Mouse (Mus musculus) forebrain, postnatal 0 days (tissue): ENCODE measurements around the gene Heg1. TPM values are rescaled to one million over a fixed set of nuclear protein-coding genes. Genes with fewer than 3 reads are reported as not detected.

ENCODE experiments used
- ATAC-seq: fragments of 200-750 bp; cut with Nextera tagmentation; 2 replicates; pipeline ENCODE4 v1.8.0; 2017; ENCODE audit warnings: mild to moderate bottlenecking, moderate library complexity
- DNase-seq: peaks from one replicate; pipeline ENCODE4 v3.0.0-alpha.2; 2015
- H3K27ac ChIP-seq: fragments of 300-500 bp; sonication (generic); 2 replicates; pipeline ENCODE4 v1.5.1; 2014; ENCODE audit warnings: low read depth, mild to moderate bottlenecking, antibody characterized with exemption, low read length, moderate library complexity, mixed read lengths
- H3K27me3 ChIP-seq: fragments of 300-500 bp; sonication (generic); 2 replicates; pipeline ENCODE4 v1.6.1; 2014; ENCODE audit warnings: mild to moderate bottlenecking, low read length, mixed read lengths; ENCODE audit not compliant: insufficient read depth
- H3K36me3 ChIP-seq: fragments of 300-500 bp; sonication (generic); 2 replicates; pipeline ENCODE4 v1.6.1; 2014; ENCODE audit warnings: mild to moderate bottlenecking, moderate library complexity; ENCODE audit not compliant: insufficient read depth
- H3K4me1 ChIP-seq: fragments of 300-500 bp; sonication (generic); 2 replicates; pipeline ENCODE4 v1.6.1; 2014; ENCODE audit warnings: antibody characterized with exemption; ENCODE audit not compliant: insufficient read depth
- H3K4me2 ChIP-seq: fragments of 300-500 bp; sonication (generic); 2 replicates; pipeline ENCODE4 v1.6.1; 2014; ENCODE audit warnings: low read depth, mild to moderate bottlenecking, moderate library complexity
- H3K4me3 ChIP-seq: fragments of 300-500 bp; sonication (generic); 2 replicates; pipeline ENCODE4 v1.5.1; 2014; ENCODE audit warnings: low read depth, low read length, mixed read lengths
- H3K9ac ChIP-seq: fragments of 300-500 bp; sonication (generic); 2 replicates; pipeline ENCODE4 v1.6.1; 2014; ENCODE audit warnings: mild to moderate bottlenecking
- H3K9me3 ChIP-seq: fragments of 300-500 bp; sonication (generic); 2 replicates; pipeline ENCODE4 v1.6.1; 2016; ENCODE audit warnings: low read length
- CTCF ChIP-seq: sonication (generic); IDR thresholded peaks from 2 replicates; pipeline ENCODE4 v1.5.1; 2016; ENCODE audit warnings: antibody characterized with exemption, control low read depth, low read depth
- WGBS: fragments of 180-500 bp; shearing (Covaris S2); extraction: QIAGEN DNeasy Blood & Tissue Kit; methylation state at CpG from one replicate; pipeline ENCODE4 v1.1.7; 2014; 5-methylcytosine and 5-hydroxymethylcytosine counted together
- polyA plus RNA-seq: library from polyadenylated mRNA; unstranded; fragments of >200 nt; fragmentation: Nextera tagmentation; extraction: Ambion mirVana; gene quantifications from 2 replicates; pipeline ENCODE4 v1.2.1, GENCODE M21; 2015
- total RNA-seq: library from RNA; depleted of rRNA; stranded (reverse); fragments of >200 nt; gene quantifications from 2 replicates; pipeline ENCODE4 v1.2.3, GENCODE M21; 2014

Gene Heg1
- total and polyA plus RNA-seq, 2 experiments from 2014 or later: 8.0 to 19.9 TPM

DNA sequence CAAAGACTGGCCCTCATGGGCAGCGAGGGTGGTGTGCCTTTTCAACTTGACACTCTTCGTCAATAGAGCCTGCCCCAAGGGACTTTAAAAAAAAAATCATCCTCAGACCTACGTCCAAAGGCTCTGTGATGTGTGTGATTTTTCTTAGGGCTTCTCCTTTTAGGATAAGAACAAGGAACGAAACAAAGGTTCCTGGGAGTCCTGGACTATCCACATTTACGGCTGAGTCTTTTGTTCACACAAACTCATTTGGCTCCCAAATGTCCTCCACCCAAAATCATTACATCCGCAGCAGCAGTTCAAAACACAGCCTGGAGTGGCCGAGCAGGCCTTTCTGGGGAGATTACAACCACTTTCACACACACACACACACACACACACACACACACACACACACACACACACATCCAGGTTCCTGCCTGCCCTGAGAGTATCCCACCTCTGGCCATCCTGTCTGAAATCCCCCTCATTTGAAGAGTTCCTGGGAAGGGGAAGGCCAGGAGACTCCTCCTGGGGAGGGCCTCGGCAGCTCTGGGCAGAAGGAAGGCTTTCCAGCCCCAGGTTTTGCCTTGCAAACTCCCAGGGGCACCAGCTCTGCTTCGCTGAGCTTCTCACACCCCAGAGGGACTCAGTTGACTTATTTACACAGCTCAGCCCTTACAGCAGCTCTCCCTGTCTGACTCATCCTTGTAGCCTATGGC, 13.6 kb downstream of the Heg1 start:
- Histone ChIP-seq H3K9ac (no peak overlapping the region), H3K4me3 (no peak overlapping the region), H3K27me3 (no peaks in the 10 kb centered on the region), H3K27ac (no peak overlapping the region), H3K4me1 (0 out of 2 replicates have a peak, but pooled peaks cover 7% of the 10 kb centered on the region), H3K36me3 (no peaks in the 10 kb centered on the region), H3K4me2 (no peak overlapping the region), H3K9me3 (no peaks in the 10 kb centered on the region)
- ATAC-seq (no peak), DNase-seq (no peak)
- WGBS: 29% methylated on average over 9 of the region's 9 CpGs
- no peak for TF ChIP-seq CTCF

DNA sequence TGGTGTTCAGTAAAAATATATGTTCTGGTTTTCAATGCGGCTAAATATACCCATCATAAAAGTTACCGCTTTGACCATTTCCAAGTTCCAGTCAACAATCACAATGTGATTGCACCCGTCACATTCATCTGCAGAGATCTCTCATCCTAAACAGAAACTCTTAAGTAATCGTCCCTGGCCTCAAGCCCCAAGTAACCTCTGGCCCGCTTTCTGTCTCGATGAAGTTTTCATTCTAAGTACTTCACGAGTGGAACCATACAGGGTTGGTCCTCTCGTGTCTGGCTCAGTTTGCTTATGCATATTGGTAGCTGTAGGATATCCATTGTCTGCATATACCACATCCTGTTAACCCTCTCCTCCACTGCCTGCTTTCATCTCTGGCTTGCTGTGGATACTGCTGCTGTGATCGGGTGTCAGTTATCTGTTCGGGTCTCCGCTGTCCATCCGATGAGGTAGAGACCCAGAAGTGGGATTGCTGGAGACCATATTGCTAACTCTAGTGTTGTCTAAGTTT, 14.2 kb downstream of the Heg1 start:
- DNase-seq (no peak), ATAC-seq (no peak)
- Histone ChIP-seq H3K4me2 (no peak overlapping the region), H3K27me3 (no peaks in the 10 kb centered on the region), H3K4me1 (0 out of 2 replicates have a peak, but pooled peaks cover 7% of the 10 kb centered on the region), H3K27ac (no peak overlapping the region), H3K4me3 (no peak overlapping the region), H3K9ac (no peak overlapping the region), H3K36me3 (no peaks in the 10 kb centered on the region), H3K9me3 (no peaks in the 10 kb centered on the region)
- WGBS: 72% methylated on average over 12 of the region's 12 CpGs
- TF ChIP-seq CTCF: no peak

DNA sequence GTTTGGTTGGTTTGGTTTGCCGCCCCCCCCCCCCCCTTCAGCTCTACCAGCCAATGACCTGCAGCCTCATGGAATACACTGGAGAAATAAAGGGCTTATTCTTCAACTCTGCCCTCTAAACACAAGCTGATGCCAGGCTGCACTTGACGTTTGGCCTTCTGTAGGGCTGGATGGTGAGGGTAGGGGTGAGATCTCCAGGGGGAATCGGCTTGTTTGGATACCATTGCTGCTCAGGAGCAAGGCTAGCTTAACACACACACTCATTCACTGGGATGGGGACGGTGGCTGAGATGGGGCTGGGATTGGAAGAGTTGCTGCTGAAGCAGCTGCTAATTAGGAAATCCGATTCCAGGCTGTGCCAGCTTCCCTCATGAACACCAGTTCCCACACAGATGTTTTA, 16.4 kb downstream of the Heg1 start:
- Histone ChIP-seq H3K4me2 (no peak overlapping the region), H3K27me3 (no peaks in the 10 kb centered on the region), H3K36me3 (no peaks in the 10 kb centered on the region), H3K9ac (no peak overlapping the region), H3K4me1 (0 out of 2 replicates have a peak, but pooled peaks cover 7% of the 10 kb centered on the region), H3K4me3 (no peak overlapping the region), H3K27ac (no peak overlapping the region), H3K9me3 (no peaks in the 10 kb centered on the region)
- ATAC-seq (0 out of 2 replicates have a peak, but pooled peaks have one; percentile 48), DNase-seq (no peak)
- 49% methylated on average over 5 of the region's 5 CpGs for WGBS
- no peak for TF ChIP-seq CTCF

DNA sequence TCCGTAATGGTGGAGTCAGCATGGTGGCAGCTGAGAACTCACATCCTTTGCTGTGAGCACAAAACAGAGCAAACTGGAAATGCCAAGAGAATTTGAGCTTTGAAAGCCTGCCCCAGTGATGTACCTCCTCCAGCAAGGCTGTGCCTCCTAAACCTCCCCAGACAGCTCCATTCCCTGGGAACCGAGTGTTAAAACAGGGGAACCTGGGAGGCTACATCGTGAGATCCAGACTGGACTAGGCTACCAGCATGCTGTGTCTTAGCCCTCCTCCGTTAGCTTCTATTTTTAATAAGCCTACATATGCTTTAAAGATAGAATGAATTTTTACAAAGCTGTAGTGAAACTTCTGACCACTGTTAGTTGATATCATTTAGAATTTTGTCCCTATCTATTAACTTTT, 17.7 kb downstream of the Heg1 start:
- Histone ChIP-seq H3K4me3 (no peak overlapping the region), H3K9ac (no peak overlapping the region), H3K4me1 (0 out of 2 replicates have a peak, but pooled peaks cover 6% of the 10 kb centered on the region), H3K36me3 (no peaks in the 10 kb centered on the region), H3K4me2 (no peak overlapping the region), H3K9me3 (no peaks in the 10 kb centered on the region), H3K27me3 (no peaks in the 10 kb centered on the region), H3K27ac (no peak overlapping the region)
- no peak for ATAC-seq
- DNase-seq: no peak
- no peak for TF ChIP-seq CTCF
- WGBS: 85% methylated on average over 4 of the region's 4 CpGs

DNA sequence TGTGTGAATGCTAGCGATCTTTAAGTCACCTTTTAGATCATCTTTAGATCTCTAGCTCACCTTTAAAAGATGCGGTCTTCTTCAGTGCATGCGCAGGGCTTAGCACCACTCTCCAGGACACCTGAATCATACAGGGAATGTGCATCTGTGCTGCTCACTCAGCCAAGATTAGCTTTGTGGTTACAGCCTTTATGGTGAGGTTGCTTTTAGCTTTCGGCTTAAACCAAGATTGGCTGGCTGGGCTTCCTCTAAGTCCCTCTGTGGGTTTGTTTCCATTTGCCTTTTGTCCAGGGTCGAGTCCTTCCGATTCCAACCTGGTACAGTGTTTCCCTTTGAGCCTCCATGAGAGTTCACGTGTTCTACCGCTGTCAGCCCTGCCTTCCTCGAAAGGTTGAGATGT, 20.1 kb downstream of the Heg1 start:
- no peaks in the 10 kb centered on the region for H3K9me3 ChIP-seq
- H3K9ac ChIP-seq: no peak overlapping the region
- H3K4me2 ChIP-seq: no peak overlapping the region
- DNase-seq (no peak), ATAC-seq (no peak)
- H3K27ac ChIP-seq: no peak overlapping the region
- WGBS: 64% methylated on average over 9 of the region's 9 CpGs
- no peaks in the 10 kb centered on the region for H3K27me3 ChIP-seq
- H3K36me3 ChIP-seq: no peaks in the 10 kb centered on the region
- no peak overlapping the region for H3K4me3 ChIP-seq
- no peak for TF ChIP-seq CTCF
- H3K4me1 ChIP-seq: no peaks in the 10 kb centered on the region

DNA sequence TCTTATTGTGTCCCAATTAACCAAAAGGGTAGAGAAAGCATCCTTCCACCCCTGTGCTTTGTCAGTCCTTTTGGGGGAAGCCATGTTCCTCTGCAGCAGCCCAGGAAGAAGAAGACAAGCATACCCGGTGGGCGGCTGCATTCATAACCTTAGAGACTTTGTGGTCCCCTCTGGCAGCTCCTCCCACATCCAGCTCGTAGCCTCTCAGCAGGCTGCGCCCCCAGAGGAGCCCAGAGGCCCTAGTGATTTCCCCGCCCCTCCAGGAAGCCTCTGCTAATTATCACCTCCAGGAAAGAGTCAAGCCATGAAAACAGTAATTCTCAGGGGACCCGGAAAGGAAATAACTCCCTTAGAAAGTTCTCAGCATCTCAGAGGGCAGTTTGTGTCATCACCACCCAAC, 21.1 kb downstream of the Heg1 start:
- no peak overlapping the region for H3K4me2 ChIP-seq
- H3K27me3 ChIP-seq: no peaks in the 10 kb centered on the region
- no peak for TF ChIP-seq CTCF
- H3K4me1 ChIP-seq: no peaks in the 10 kb centered on the region
- 0 out of 2 replicates have a peak overlapping the region, but pooled peaks have one; percentile 5 for H3K27ac ChIP-seq
- DNase-seq (no peak), ATAC-seq (no peak)
- H3K9me3 ChIP-seq: no peaks in the 10 kb centered on the region
- WGBS: 40% methylated on average over 6 of the region's 6 CpGs
- H3K4me3 ChIP-seq: no peak overlapping the region
- 0 out of 2 replicates have a peak, but pooled peaks cover 4% of the 10 kb centered on the region for H3K36me3 ChIP-seq
- H3K9ac ChIP-seq: no peak overlapping the region

DNA sequence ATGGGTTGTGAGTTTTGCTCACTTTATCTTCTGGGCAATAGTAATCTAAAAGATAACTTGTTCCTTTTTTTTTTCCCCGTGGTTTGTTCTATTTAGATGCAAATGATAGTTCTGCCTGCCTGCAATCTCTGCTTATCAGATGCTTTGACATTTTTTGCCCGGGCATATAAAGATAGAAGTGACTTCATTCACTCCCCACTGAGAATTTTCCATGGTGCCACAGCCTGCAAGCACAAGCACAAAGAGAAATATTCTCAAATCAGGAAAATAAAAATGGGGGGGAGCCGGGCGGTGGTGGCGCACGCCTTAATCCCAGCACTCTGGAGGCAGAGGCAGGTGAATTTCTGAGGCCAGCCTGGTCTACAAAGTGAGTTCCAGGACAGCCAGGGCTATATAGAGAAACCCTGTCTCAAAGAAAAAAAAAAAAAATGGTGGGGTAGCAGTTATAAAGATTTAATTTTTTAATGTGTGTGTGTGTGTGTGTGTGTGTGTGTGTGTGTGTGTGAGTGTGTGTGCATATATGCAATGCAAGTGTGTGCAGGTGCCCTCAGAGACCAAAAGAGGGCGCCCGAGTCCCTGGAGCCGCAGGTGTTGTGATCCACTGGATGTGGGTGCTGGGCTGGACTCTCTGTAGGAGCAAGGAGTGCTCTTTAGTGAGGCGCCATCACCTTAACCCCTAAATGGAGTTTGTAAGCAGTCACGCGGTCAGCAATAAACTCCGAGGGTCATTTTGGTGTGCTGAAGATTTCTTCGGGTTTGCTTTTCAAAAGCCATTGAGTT, 22.1 kb downstream of the Heg1 start:
- DNase-seq: no peak
- Histone ChIP-seq H3K4me2 (no peak overlapping the region), H3K9ac (no peak overlapping the region), H3K4me3 (no peak overlapping the region), H3K36me3 (0 out of 2 replicates have a peak, but pooled peaks cover 4% of the 10 kb centered on the region), H3K9me3 (no peaks in the 10 kb centered on the region), H3K27me3 (no peaks in the 10 kb centered on the region), H3K27ac (no peak overlapping the region), H3K4me1 (no peaks in the 10 kb centered on the region)
- 92% methylated on average over 14 of the region's 14 CpGs for WGBS
- TF ChIP-seq CTCF: no peak
- ATAC-seq: no peak
